Mouse (Mus musculus): Measurements from ENCODE around the gene Ninl. TPM values are rescaled to one million over a fixed set of nuclear protein-coding genes. Genes with fewer than 3 reads are reported as not detected.

The Ninl gene
- total RNA-seq, 1 experiment, result 22.4 TPM

DNA sequence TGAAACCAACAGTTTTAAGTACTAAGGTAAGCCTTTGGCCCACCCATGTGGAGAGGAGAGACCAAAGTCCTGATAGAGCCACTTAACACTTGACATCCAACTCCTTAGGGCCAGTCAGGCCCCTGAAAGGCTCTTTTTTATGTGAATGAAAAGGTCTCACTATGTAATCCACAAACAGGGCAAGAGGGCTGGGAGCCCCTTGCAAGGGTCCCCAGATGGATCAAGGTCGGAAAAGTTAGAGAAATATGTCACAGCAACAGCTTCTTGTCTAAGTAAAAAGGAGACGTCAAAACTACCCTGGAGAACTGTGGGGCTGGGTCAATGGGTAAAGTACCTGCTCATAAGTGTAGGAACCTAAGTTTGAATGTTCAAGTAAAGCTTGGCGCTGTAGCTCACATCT lies 74.5 kb downstream of the Ninl start:
- no peak overlapping the region for H3K9ac ChIP-seq (ENCODE audit: insufficient read depth, low read depth, low read length, poor library complexity, severe bottlenecking)
- no peak overlapping the region for H3K27ac ChIP-seq (ENCODE audit: insufficient read depth, low read depth, low read length, poor library complexity, severe bottlenecking)
- no peaks in the 10 kb centered on the region for H3K4me1 ChIP-seq (ENCODE audit: control insufficient read depth in 2 of 2, insufficient read depth in 2 of 2, low read length in 2 of 2, poor library complexity in 1 of 2)
- TF ChIP-seq CHD2 (IDR thresholded peaks at IDR 0.05; ENCODE audit: low read depth, low read length), result no peak
- TF ChIP-seq ZNF384 (IDR thresholded peaks at IDR 0.05; ENCODE audit: low read depth, low read length), result no peak
- no peak for TF ChIP-seq ZC3H11A (IDR thresholded peaks at IDR 0.05; ENCODE audit: borderline replicate concordance, low read depth, low read length)
- no peak for TF ChIP-seq HCFC1 (IDR thresholded peaks at IDR 0.05; ENCODE audit: borderline replicate concordance, insufficient read depth, low read length)
- TF ChIP-seq MAFK (IDR thresholded peaks at IDR 0.05; ENCODE audit: insufficient read depth, low read depth, low read length), result no peak
- peaks cover 13% of the 10 kb centered on the region; the same call in 1 of the 2 replicates for H3K36me3 ChIP-seq (ENCODE audit: control insufficient read depth, insufficient read depth, low read length, poor library complexity, severe bottlenecking)
- no peak for DNase-seq (ENCODE audit: low read depth, low spot score)
- in situ Hi-C loops (cut with MboI; ENCODE audit: low sequenced_read_pairs in 2 of 2, unreplicated experiment in 2 of 2), result no loop called here
- no peak overlapping the region for H3K4me3 ChIP-seq (ENCODE audit: insufficient read depth in 1 of 2, low read depth in 1 of 2, low read length in 2 of 2, poor library complexity in 1 of 2, severe bottlenecking in 1 of 2)
- no peaks in the 10 kb centered on the region for H3K9me3 ChIP-seq (ENCODE audit: control insufficient read depth, insufficient read depth, low read depth, low read length)

DNA sequence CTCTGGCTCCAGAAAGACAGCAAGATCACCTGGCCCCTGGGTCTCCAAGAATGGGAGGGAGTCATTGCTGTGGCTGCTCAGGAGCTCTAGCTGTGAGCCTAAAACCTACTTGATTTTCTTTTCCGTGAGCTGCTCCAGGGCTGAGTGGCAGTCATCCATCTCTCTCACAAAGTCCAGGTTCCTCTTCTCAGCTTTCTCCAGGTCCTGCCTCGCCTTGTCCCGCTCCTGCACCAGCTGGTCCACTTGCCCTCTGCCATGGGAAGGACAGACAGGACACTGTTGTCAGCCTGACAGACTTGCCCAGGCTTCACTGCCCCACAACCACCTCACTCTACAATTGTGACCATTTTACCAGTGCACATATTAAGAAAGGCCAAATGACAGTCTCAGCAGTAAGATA lies 75.9 kb downstream of the Ninl start:
- no peak overlapping the region for H3K27ac ChIP-seq (ENCODE audit: insufficient read depth, low read depth, low read length, poor library complexity, severe bottlenecking)
- no peak overlapping the region for H3K4me3 ChIP-seq (ENCODE audit: insufficient read depth in 1 of 2, low read depth in 1 of 2, low read length in 2 of 2, poor library complexity in 1 of 2, severe bottlenecking in 1 of 2)
- TF ChIP-seq MAFK (IDR thresholded peaks at IDR 0.05; ENCODE audit: insufficient read depth, low read depth, low read length), result no peak
- no peak for TF ChIP-seq CHD2 (IDR thresholded peaks at IDR 0.05; ENCODE audit: low read depth, low read length)
- no peak for TF ChIP-seq HCFC1 (IDR thresholded peaks at IDR 0.05; ENCODE audit: borderline replicate concordance, insufficient read depth, low read length)
- no peak for TF ChIP-seq ZNF384 (IDR thresholded peaks at IDR 0.05; ENCODE audit: low read depth, low read length)
- TF ChIP-seq ZC3H11A (IDR thresholded peaks at IDR 0.05; ENCODE audit: borderline replicate concordance, low read depth, low read length), result no peak
- H3K36me3 ChIP-seq (ENCODE audit: control insufficient read depth, insufficient read depth, low read length, poor library complexity, severe bottlenecking), result peaks cover 22% of the 10 kb centered on the region; the same call in 1 of the 2 replicates
- H3K4me1 ChIP-seq (ENCODE audit: control insufficient read depth in 2 of 2, insufficient read depth in 2 of 2, low read length in 2 of 2, poor library complexity in 1 of 2), result no peaks in the 10 kb centered on the region
- in situ Hi-C loops (cut with MboI; ENCODE audit: low sequenced_read_pairs in 2 of 2, unreplicated experiment in 2 of 2), result no loop called here
- DNase-seq (ENCODE audit: low read depth, low spot score), result no peak
- H3K9me3 ChIP-seq (ENCODE audit: control insufficient read depth, insufficient read depth, low read depth, low read length), result no peaks in the 10 kb centered on the region
- no peak overlapping the region for H3K9ac ChIP-seq (ENCODE audit: insufficient read depth, low read depth, low read length, poor library complexity, severe bottlenecking)

DNA sequence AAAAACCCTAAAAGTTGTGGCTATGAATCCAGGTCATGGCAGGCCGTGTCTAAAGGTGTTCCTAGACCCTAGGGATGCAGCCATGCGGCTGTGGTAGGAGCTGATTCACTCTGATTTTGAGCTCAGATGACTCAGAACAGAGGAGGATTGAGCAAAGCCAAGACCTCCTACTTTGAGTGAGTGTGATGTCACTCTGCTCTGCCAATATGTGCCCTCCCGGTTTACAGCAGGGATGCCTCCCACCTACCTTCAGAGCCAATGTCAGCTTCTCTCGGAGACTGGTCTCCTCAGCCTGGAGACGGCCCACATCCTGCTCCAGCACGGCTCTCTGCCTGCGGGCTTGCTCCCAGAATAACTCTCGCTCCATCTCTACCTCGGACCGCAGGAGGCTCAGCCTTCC lies 79.7 kb downstream of the Ninl start:
- Histone ChIP-seq H3K4me3 (ENCODE audit: insufficient read depth in 1 of 2, low read depth in 1 of 2, low read length in 2 of 2, poor library complexity in 1 of 2, severe bottlenecking in 1 of 2) (no peak overlapping the region), H3K9me3 (ENCODE audit: control insufficient read depth, insufficient read depth, low read depth, low read length) (no peaks in the 10 kb centered on the region), H3K4me1 (ENCODE audit: control insufficient read depth in 2 of 2, insufficient read depth in 2 of 2, low read length in 2 of 2, poor library complexity in 1 of 2) (peaks cover 6 to 8% of the 10 kb centered on the region in 2 experiments; a peak in 2 of 4 replicates), H3K27ac (ENCODE audit: insufficient read depth, low read depth, low read length, poor library complexity, severe bottlenecking) (no peak overlapping the region), H3K36me3 (ENCODE audit: control insufficient read depth, insufficient read depth, low read length, poor library complexity, severe bottlenecking) (peaks cover 22% of the 10 kb centered on the region; the same call in 1 of the 2 replicates), H3K9ac (ENCODE audit: insufficient read depth, low read depth, low read length, poor library complexity, severe bottlenecking) (no peak overlapping the region)
- no peak for DNase-seq (ENCODE audit: low read depth, low spot score)
- no peak for TF ChIP-seq ZC3H11A (IDR thresholded peaks at IDR 0.05; ENCODE audit: borderline replicate concordance, low read depth, low read length)
- TF ChIP-seq HCFC1 (IDR thresholded peaks at IDR 0.05; ENCODE audit: borderline replicate concordance, insufficient read depth, low read length), result no peak
- TF ChIP-seq MAFK (IDR thresholded peaks at IDR 0.05; ENCODE audit: insufficient read depth, low read depth, low read length), result no peak
- TF ChIP-seq CHD2 (IDR thresholded peaks at IDR 0.05; ENCODE audit: low read depth, low read length), result no peak
- TF ChIP-seq ZNF384 (IDR thresholded peaks at IDR 0.05; ENCODE audit: low read depth, low read length), result no peak
- in situ Hi-C loops (cut with MboI; ENCODE audit: low sequenced_read_pairs in 2 of 2, unreplicated experiment in 2 of 2), result no loop called here

DNA sequence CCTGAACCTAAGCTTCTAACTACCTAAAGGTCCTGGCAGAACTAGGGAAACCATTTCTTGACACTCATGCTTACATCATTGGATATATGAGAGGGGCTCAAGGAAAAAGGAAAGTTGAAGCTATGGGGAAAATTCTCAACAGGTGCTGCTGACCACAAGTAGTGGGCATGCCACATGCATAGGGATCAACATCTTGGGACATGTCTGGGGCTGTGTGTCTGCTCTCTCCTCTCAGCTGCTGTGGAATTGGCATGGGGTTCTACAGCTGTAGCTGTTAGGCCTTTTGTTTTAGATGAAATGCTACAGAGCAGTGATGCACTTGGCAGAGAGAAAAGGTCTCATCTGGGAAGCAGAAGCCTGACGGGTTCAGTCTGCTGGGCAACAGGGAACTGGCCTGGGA lies 83.3 kb downstream of the Ninl start:
- Histone ChIP-seq H3K36me3 (ENCODE audit: control insufficient read depth, insufficient read depth, low read length, poor library complexity, severe bottlenecking) (peaks cover 22% of the 10 kb centered on the region; the same call in 1 of the 2 replicates), H3K9ac (ENCODE audit: insufficient read depth, low read depth, low read length, poor library complexity, severe bottlenecking) (no peak overlapping the region), H3K9me3 (ENCODE audit: control insufficient read depth, insufficient read depth, low read depth, low read length) (no peaks in the 10 kb centered on the region), H3K4me3 (ENCODE audit: insufficient read depth in 1 of 2, low read depth in 1 of 2, low read length in 2 of 2, poor library complexity in 1 of 2, severe bottlenecking in 1 of 2) (no peak overlapping the region), H3K4me1 (ENCODE audit: control insufficient read depth in 2 of 2, insufficient read depth in 2 of 2, low read length in 2 of 2, poor library complexity in 1 of 2) (peaks cover 11 to 13% of the 10 kb centered on the region in 2 experiments), H3K27ac (ENCODE audit: insufficient read depth, low read depth, low read length, poor library complexity, severe bottlenecking) (no peak overlapping the region)
- in situ Hi-C loops (cut with MboI; ENCODE audit: low sequenced_read_pairs in 2 of 2, unreplicated experiment in 2 of 2), result no loop called here
- DNase-seq (ENCODE audit: low read depth, low spot score), result no peak
- TF ChIP-seq ZC3H11A (IDR thresholded peaks at IDR 0.05; ENCODE audit: borderline replicate concordance, low read depth, low read length) (no peak), MAFK (IDR thresholded peaks at IDR 0.05; ENCODE audit: insufficient read depth, low read depth, low read length) (no peak), CHD2 (IDR thresholded peaks at IDR 0.05; ENCODE audit: low read depth, low read length) (no peak), ZNF384 (IDR thresholded peaks at IDR 0.05; ENCODE audit: low read depth, low read length) (no peak), HCFC1 (IDR thresholded peaks at IDR 0.05; ENCODE audit: borderline replicate concordance, insufficient read depth, low read length) (no peak)

DNA sequence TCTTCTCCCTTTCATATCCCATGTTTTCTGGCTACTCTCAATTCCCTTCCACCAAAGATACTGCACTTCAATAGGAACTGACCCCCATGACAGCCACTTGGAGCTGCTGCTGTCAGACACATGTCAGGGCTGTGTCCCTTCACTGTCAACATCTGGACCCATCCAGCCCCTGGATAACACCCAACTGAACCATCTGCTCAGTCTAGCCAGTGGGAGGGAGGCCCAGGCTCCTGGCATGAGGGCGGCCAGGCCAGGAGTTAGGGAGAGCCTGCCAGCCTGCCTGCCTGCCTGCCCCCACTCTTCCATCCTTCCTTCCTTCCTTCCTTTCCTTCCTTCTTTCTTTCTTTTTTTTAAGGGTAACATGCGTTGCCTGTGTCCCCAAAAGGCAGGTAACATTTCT lies 88.0 kb downstream of the Ninl start:
- in situ Hi-C loops (cut with MboI; ENCODE audit: low sequenced_read_pairs in 2 of 2, unreplicated experiment in 2 of 2), result no loop called here
- H3K36me3 ChIP-seq (ENCODE audit: control insufficient read depth, insufficient read depth, low read length, poor library complexity, severe bottlenecking), result peaks cover 17% of the 10 kb centered on the region; the same call in 1 of the 2 replicates
- TF ChIP-seq CHD2 (IDR thresholded peaks at IDR 0.05; ENCODE audit: low read depth, low read length) (no peak), MAFK (IDR thresholded peaks at IDR 0.05; ENCODE audit: insufficient read depth, low read depth, low read length) (no peak), ZC3H11A (IDR thresholded peaks at IDR 0.05; ENCODE audit: borderline replicate concordance, low read depth, low read length) (no peak), ZNF384 (IDR thresholded peaks at IDR 0.05; ENCODE audit: low read depth, low read length) (no peak), HCFC1 (IDR thresholded peaks at IDR 0.05; ENCODE audit: borderline replicate concordance, insufficient read depth, low read length) (no peak)

More for the DNA sequence above, 88.0 kb downstream of the Ninl start:
- no peak overlapping the region for H3K4me3 ChIP-seq (ENCODE audit: insufficient read depth in 1 of 2, low read depth in 1 of 2, low read length in 2 of 2, poor library complexity in 1 of 2, severe bottlenecking in 1 of 2)
- H3K9ac ChIP-seq (ENCODE audit: insufficient read depth, low read depth, low read length, poor library complexity, severe bottlenecking), result no peak overlapping the region
- H3K27ac ChIP-seq (ENCODE audit: insufficient read depth, low read depth, low read length, poor library complexity, severe bottlenecking), result no peak overlapping the region
- DNase-seq (ENCODE audit: low read depth, low spot score), result no peak
- no peaks in the 10 kb centered on the region for H3K9me3 ChIP-seq (ENCODE audit: control insufficient read depth, insufficient read depth, low read depth, low read length)
- H3K4me1 ChIP-seq (ENCODE audit: control insufficient read depth in 2 of 2, insufficient read depth in 2 of 2, low read length in 2 of 2, poor library complexity in 1 of 2), result peaks cover 15 to 41% of the 10 kb centered on the region in 2 experiments

All from ES-E14 (cell line).